Mouse (Mus musculus): ENCODE measurements around the gene Plppr3.

DNA sequence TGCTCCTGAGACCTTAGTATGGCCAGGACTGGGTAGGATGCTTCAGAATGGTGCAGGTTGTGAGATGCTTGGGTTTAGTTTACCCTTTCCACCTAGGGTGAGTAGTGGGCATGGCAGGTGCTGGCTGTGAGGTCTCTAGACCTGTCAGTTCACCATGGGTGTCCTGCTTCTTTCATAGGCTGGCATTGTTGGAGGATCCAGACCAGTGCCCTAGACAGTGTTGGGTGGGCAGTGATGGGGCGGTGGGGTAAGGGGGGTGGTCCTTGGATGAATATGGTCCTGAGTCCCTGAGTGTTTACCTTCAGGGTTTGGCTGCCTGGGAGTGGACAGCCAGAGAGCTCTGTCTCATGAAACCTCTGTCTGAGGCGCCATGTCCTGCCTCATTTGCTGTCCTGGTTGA is 16.5 kb downstream of the Plppr3 start:
- TF ChIP-seq MAFK (IDR thresholded peaks at IDR 0.05; ENCODE audit: insufficient read depth, low read depth, low read length) = no peak
- TF ChIP-seq CHD2 (IDR thresholded peaks at IDR 0.05; ENCODE audit: low read depth, low read length) = no peak
